Mouse (Mus musculus): Measurements from ENCODE around the gene Tshz2. TPM values are rescaled to one million over a fixed set of nuclear protein-coding genes. Genes with fewer than 3 reads are reported as not detected.

Gene Tshz2
- polyA plus RNA-seq, 1 experiment from 2014 or later: 43.1 TPM

GRCm38 (mm10) chr2:169695025-169695424, 62.2 kb downstream of the Tshz2 start:
- H3K27me3 ChIP-seq: no peaks in the 10 kb centered on the region
- ChIA-PET POLR2A (no interaction called here), CTCF (no interaction called here)
- no peak for DNase-seq (ENCODE audit: low read depth, low spot score)
- TF ChIP-seq CTCF (IDR thresholded peaks at IDR 0.05): no peak
- in situ Hi-C loops (cut with MboI; ENCODE audit: low pct_unique_long_range_greater_than_20kb): no loop called here
- no peak for ATAC-seq

- H3K27me3 ChIP-seq: no peaks in the 10 kb centered on the region
- no peak for DNase-seq (ENCODE audit: low read depth, low spot score)
- ChIA-PET CTCF (interaction anchor here (0.6 to 1.2 kb wide), 2 partner anchors 9 to 11 kb away, joined by 3 read pairs; no protein-coding TSS in a partner anchor), POLR2A (no interaction called here)
- no peak for ATAC-seq
- in situ Hi-C loops (cut with MboI; ENCODE audit: low pct_unique_long_range_greater_than_20kb): no loop called here
- no peak for TF ChIP-seq CTCF (IDR thresholded peaks at IDR 0.05)
These were observed 66.3 kb downstream of the Tshz2 start for GRCm38 (mm10) chr2:169699141-169699540.

GRCm38 (mm10) chr2:169699862-169700511, 67.2 kb downstream of the Tshz2 start:
- ChIA-PET CTCF (no interaction called here), POLR2A (interaction anchor here (1.0 kb wide), 1 partner anchor 9 kb away, joined by 3 read pairs; no protein-coding TSS in a partner anchor)
- in situ Hi-C loops (cut with MboI; ENCODE audit: low pct_unique_long_range_greater_than_20kb): no loop called here
- DNase-seq (ENCODE audit: low read depth, low spot score): no peak
- no peaks in the 10 kb centered on the region for H3K27me3 ChIP-seq
- no peak for ATAC-seq
- TF ChIP-seq CTCF (IDR thresholded peaks at IDR 0.05): no peak

GRCm38 (mm10) chr2:169702725-169703486, 70.1 kb downstream of the Tshz2 start:
- CTCF ChIA-PET: no interaction called here
- no peaks in the 10 kb centered on the region for H3K27me3 ChIP-seq
- POLR2A ChIA-PET: no interaction called here
- no peak for ATAC-seq
- in situ Hi-C loops (cut with MboI; ENCODE audit: low pct_unique_long_range_greater_than_20kb): no loop called here
- DNase-seq (ENCODE audit: low read depth, low spot score): no peak
- no peak for TF ChIP-seq CTCF (IDR thresholded peaks at IDR 0.05)

GRCm38 (mm10) chr2:169721793-169722326, 89.0 kb downstream of the Tshz2 start:
- ChIA-PET POLR2A (interaction anchor here (0.6 kb wide), 1 partner anchor 17 kb away, joined by 4 read pairs; no protein-coding TSS in a partner anchor), CTCF (interaction anchor here (1.4 kb wide), 1 partner anchor 18 kb away, joined by 3 read pairs; no protein-coding TSS in a partner anchor)
- ATAC-seq (no peak), DNase-seq (ENCODE audit: low read depth, low spot score) (no peak)
- no peaks in the 10 kb centered on the region for H3K27me3 ChIP-seq
- in situ Hi-C loops (cut with MboI; ENCODE audit: low pct_unique_long_range_greater_than_20kb): no loop called here
- no peak for TF ChIP-seq CTCF (IDR thresholded peaks at IDR 0.05)

- DNase-seq (ENCODE audit: low read depth, low spot score) (no peak), ATAC-seq (no peak)
- in situ Hi-C loops (cut with MboI; ENCODE audit: low pct_unique_long_range_greater_than_20kb): no loop called here
These were observed 89.5 kb downstream of the Tshz2 start for GRCm38 (mm10) chr2:169722341-169722740.

GRCm38 (mm10) chr2:169723645-169724462, 91.0 kb downstream of the Tshz2 start:
- TF ChIP-seq CTCF (IDR thresholded peaks at IDR 0.05): no peak

More at GRCm38 (mm10) chr2:169722341-169722740, 89.5 kb downstream of the Tshz2 start:
- ChIA-PET POLR2A (no interaction called here), CTCF (interaction anchor here (1.4 kb wide), 1 partner anchor 17 kb away, joined by 3 read pairs; no protein-coding TSS in a partner anchor)
- no peaks in the 10 kb centered on the region for H3K27me3 ChIP-seq
- TF ChIP-seq CTCF (IDR thresholded peaks at IDR 0.05): no peak

GRCm38 (mm10) chr2:169728651-169729280, 96.0 kb downstream of the Tshz2 start:
- in situ Hi-C loops (cut with MboI; ENCODE audit: low pct_unique_long_range_greater_than_20kb): no loop called here
- ATAC-seq (no peak), DNase-seq (ENCODE audit: low read depth, low spot score) (no peak)
- ChIA-PET CTCF (no interaction called here), POLR2A (no interaction called here)
- no peak for TF ChIP-seq CTCF (IDR thresholded peaks at IDR 0.05)
- H3K27me3 ChIP-seq: no peaks in the 10 kb centered on the region

More at GRCm38 (mm10) chr2:169723645-169724462, 91.0 kb downstream of the Tshz2 start:
- CTCF ChIA-PET: no interaction called here
- POLR2A ChIA-PET: no interaction called here
- ATAC-seq (no peak), DNase-seq (ENCODE audit: low read depth, low spot score) (no peak)
- no peaks in the 10 kb centered on the region for H3K27me3 ChIP-seq
- in situ Hi-C loops (cut with MboI; ENCODE audit: low pct_unique_long_range_greater_than_20kb): no loop called here

- peak; percentile 60 for ATAC-seq
- in situ Hi-C loops (cut with MboI; ENCODE audit: low pct_unique_long_range_greater_than_20kb): no loop called here
- H3K27me3 ChIP-seq: no peaks in the 10 kb centered on the region
- ChIA-PET POLR2A (interaction anchor here (0.6 to 1.0 kb wide), 2 partner anchors 19 to 714 kb away, joined by 3 to 6 read pairs; no protein-coding TSS in a partner anchor), CTCF (no interaction called here)
- TF ChIP-seq CTCF (IDR thresholded peaks at IDR 0.05): no peak
- DNase-seq (ENCODE audit: low read depth, low spot score): peak; percentile 31
These were observed 97.8 kb downstream of the Tshz2 start for GRCm38 (mm10) chr2:169730551-169730996.

- H3K27me3 ChIP-seq: no peaks in the 10 kb centered on the region
- DNase-seq (ENCODE audit: low read depth, low spot score) (no peak), ATAC-seq (no peak)
- in situ Hi-C loops (cut with MboI; ENCODE audit: low pct_unique_long_range_greater_than_20kb): no loop called here
- TF ChIP-seq CTCF (IDR thresholded peaks at IDR 0.05): no peak
- CTCF ChIA-PET: interaction anchor here (1.2 kb wide), 1 partner anchor 9 kb away, joined by 3 read pairs; no protein-coding TSS in a partner anchor
- POLR2A ChIA-PET: no interaction called here
These were observed 101.2 kb downstream of the Tshz2 start for GRCm38 (mm10) chr2:169734053-169734452.

Data from Patski (cell line).